Mouse (Mus musculus): Measurements from ENCODE around the gene Mgarp. TPM values are rescaled to one million over a fixed set of nuclear protein-coding genes. Genes with fewer than 3 reads are reported as not detected.

Mgarp gene
- polyA plus RNA-seq, 1 experiment from 2014 or later = 0.60 TPM

- TF ChIP-seq EP300 (IDR thresholded peaks at IDR 0.05; ENCODE audit: low read depth) (0 out of 2 replicates have a peak, but pooled peaks have one; percentile 2), CTCF (IDR thresholded peaks at IDR 0.05; ENCODE audit: low read depth) (no peak)
- WGBS (ENCODE audit: insufficient replicate concordance) = 2% methylated on average over 3 of the region's 3 CpGs
- ATAC-seq (no peak), DNase-seq (no peak)
- Histone ChIP-seq H3K4me1 (ENCODE audit: insufficient read depth) (peaks cover 8% of the 10 kb centered on the region), H3K4me2 (ENCODE audit: low read depth, low read length) (peak overlapping the region; percentile 81), H3K36me3 (replicated peaks; ENCODE audit: insufficient read depth, low read length) (no peaks in the 10 kb centered on the region), H3K27ac (ENCODE audit: low read depth) (no peak overlapping the region), H3K9me3 (ENCODE audit: low read length) (no peaks in the 10 kb centered on the region), H3K27me3 (ENCODE audit: insufficient read depth, low read length) (no peaks in the 10 kb centered on the region), H3K9ac (replicated peaks) (0 out of 2 replicates have a peak overlapping the region, but pooled peaks have one; percentile 44), H3K4me3 (ENCODE audit: low read depth, low read length) (peak overlapping the region; percentile 44; the same call in 1 of the 2 replicates)
Measured at GRCm38 (mm10) chr3:51365517-51365882, 31.0 kb downstream of the Mgarp start.

GRCm38 (mm10) chr3:51364703-51365516 is 31.6 kb downstream of the Mgarp start:
- H3K4me3 ChIP-seq (ENCODE audit: low read depth, low read length) = peak overlapping the region; percentile 44
- ATAC-seq (peak; percentile 92), DNase-seq (peak; percentile 80)
- TF ChIP-seq CTCF (IDR thresholded peaks at IDR 0.05; ENCODE audit: low read depth) = peak; percentile 93
- peak; percentile 61; the same call in 1 of the 2 replicates for TF ChIP-seq EP300 (IDR thresholded peaks at IDR 0.05; ENCODE audit: low read depth)
- peaks cover 8% of the 10 kb centered on the region for H3K4me1 ChIP-seq (ENCODE audit: insufficient read depth)
- no peaks in the 10 kb centered on the region for H3K9me3 ChIP-seq (ENCODE audit: low read length)
- peak overlapping the region; percentile 31; the same call in 1 of the 2 replicates for H3K27ac ChIP-seq (ENCODE audit: low read depth)
- WGBS (ENCODE audit: insufficient replicate concordance) = 5% methylated on average over 31 of the region's 31 CpGs
- peak overlapping the region; percentile 81 for H3K4me2 ChIP-seq (ENCODE audit: low read depth, low read length)
- H3K9ac ChIP-seq (replicated peaks) = peak overlapping the region; percentile 44; the same call in 1 of the 2 replicates
- no peaks in the 10 kb centered on the region for H3K36me3 ChIP-seq (replicated peaks; ENCODE audit: insufficient read depth, low read length)
- no peaks in the 10 kb centered on the region for H3K27me3 ChIP-seq (ENCODE audit: insufficient read depth, low read length)

- no peak for ATAC-seq
- Histone ChIP-seq H3K27me3 (ENCODE audit: insufficient read depth, low read length) (no peaks in the 10 kb centered on the region), H3K36me3 (replicated peaks; ENCODE audit: insufficient read depth, low read length) (no peaks in the 10 kb centered on the region), H3K4me2 (ENCODE audit: low read depth, low read length) (no peak overlapping the region), H3K4me3 (ENCODE audit: low read depth, low read length) (no peak overlapping the region), H3K9me3 (ENCODE audit: low read length) (no peaks in the 10 kb centered on the region), H3K9ac (replicated peaks) (no peak overlapping the region), H3K4me1 (ENCODE audit: insufficient read depth) (peaks cover 18% of the 10 kb centered on the region), H3K27ac (ENCODE audit: low read depth) (no peak overlapping the region)
- TF ChIP-seq EP300 (IDR thresholded peaks at IDR 0.05; ENCODE audit: low read depth) = no peak
- no peak for TF ChIP-seq CTCF (IDR thresholded peaks at IDR 0.05; ENCODE audit: low read depth)
- DNase-seq = no peak
- 50% methylated on average over 9 of the region's 9 CpGs for WGBS (ENCODE audit: insufficient replicate concordance)
Measured at GRCm38 (mm10) chr3:51361066-51361465, 35.5 kb downstream of the Mgarp start.

- Histone ChIP-seq H3K4me2 (ENCODE audit: low read depth, low read length) (peak overlapping the region; percentile 96), H3K4me3 (ENCODE audit: low read depth, low read length) (no peak overlapping the region), H3K4me1 (ENCODE audit: insufficient read depth) (peaks cover 12% of the 10 kb centered on the region), H3K9me3 (ENCODE audit: low read length) (no peaks in the 10 kb centered on the region), H3K36me3 (replicated peaks; ENCODE audit: insufficient read depth, low read length) (no peaks in the 10 kb centered on the region), H3K27ac (ENCODE audit: low read depth) (no peak overlapping the region), H3K9ac (replicated peaks) (no peak overlapping the region), H3K27me3 (ENCODE audit: insufficient read depth, low read length) (no peaks in the 10 kb centered on the region)
- TF ChIP-seq EP300 (IDR thresholded peaks at IDR 0.05; ENCODE audit: low read depth) (no peak), CTCF (IDR thresholded peaks at IDR 0.05; ENCODE audit: low read depth) (no peak)
- WGBS (ENCODE audit: insufficient replicate concordance) = 39% methylated on average over 14 of the region's 14 CpGs
- ATAC-seq = no peak
- DNase-seq = no peak
Measured at GRCm38 (mm10) chr3:51359558-51360307, 36.8 kb downstream of the Mgarp start.

- no peaks in the 10 kb centered on the region for H3K9me3 ChIP-seq (ENCODE audit: low read length)
- under 1% methylated on average over 50 of the region's 50 CpGs for WGBS (ENCODE audit: insufficient replicate concordance)
- H3K36me3 ChIP-seq (replicated peaks; ENCODE audit: insufficient read depth, low read length) = no peaks in the 10 kb centered on the region
- ATAC-seq = peak; percentile 77
- TF ChIP-seq CTCF (IDR thresholded peaks at IDR 0.05; ENCODE audit: low read depth) (no peak), EP300 (IDR thresholded peaks at IDR 0.05; ENCODE audit: low read depth) (no peak)
- peak overlapping the region; percentile 69 for H3K27ac ChIP-seq (ENCODE audit: low read depth)
- peaks cover 10% of the 10 kb centered on the region for H3K4me1 ChIP-seq (ENCODE audit: insufficient read depth)
- no peaks in the 10 kb centered on the region for H3K27me3 ChIP-seq (ENCODE audit: insufficient read depth, low read length)
- peak overlapping the region; percentile 69 for H3K9ac ChIP-seq (replicated peaks)
- peak; percentile 83 for DNase-seq
- H3K4me3 ChIP-seq (ENCODE audit: low read depth, low read length) = peak overlapping the region; percentile 66
- H3K4me2 ChIP-seq (ENCODE audit: low read depth, low read length) = peak overlapping the region; percentile 96
Measured at GRCm38 (mm10) chr3:51358660-51359557, 37.6 kb downstream of the Mgarp start.

All from liver, postnatal 0 days (tissue).